Mouse (Mus musculus): ENCODE data around the gene Pclo. TPM values are rescaled to one million over a fixed set of nuclear protein-coding genes. Genes with fewer than 3 reads are reported as not detected.
"Not testable (repeated sequence)": the region's sequence is repeated elsewhere in the genome, so short reads cannot be mapped to it uniquely, and the experiment has no call there.

Pclo gene
- 0.25 and 0.29 TPM in 2 replicates for polyA plus RNA-seq (2015; fragmentation: Nextera tagmentation; extraction: Ambion mirVana)

GRCm38 (mm10) chr5:14514631-14515523 lies at the start of gene Pclo:
Pclo (plus strand) TSS chr5:14514918.
- H3K4me3 ChIP-seq (ENCODE audit: low read depth, low read length): peak within 1 kb of the TSS; percentile 58
- DNase-seq (ENCODE audit: low spot score) (peak; percentile 94), ATAC-seq (ENCODE audit: low FRiP score, low TSS enrichment) (peak; percentile 99)
- H3K4me2 ChIP-seq (replicated peaks; ENCODE audit: low read depth): peak within 1 kb of the TSS; percentile 92
- under 1% methylated on average over 88 of the region's 89 CpGs for WGBS
- H3K27ac ChIP-seq (replicated peaks): no peak within 1 kb of the TSS; the same call in 1 of the 2 replicates
- no peaks in the 10 kb centered on the region for H3K9me3 ChIP-seq (ENCODE audit: control insufficient read depth, low read length)
- peak within 1 kb of the TSS; percentile 51 for H3K9ac ChIP-seq (ENCODE audit: low read length)
- H3K4me1 ChIP-seq (replicated peaks; ENCODE audit: control insufficient read depth, insufficient read depth): no peaks in the 10 kb centered on the region
- no peaks in the 10 kb centered on the region for H3K27me3 ChIP-seq (ENCODE audit: control insufficient read depth, insufficient read depth, low read length)
- TF ChIP-seq CTCF (IDR thresholded peaks at IDR 0.05; ENCODE audit: low read depth) (no peak), EP300 (optimal IDR thresholded peaks at IDR 0.05) (no peak)
- H3K36me3 ChIP-seq (ENCODE audit: control insufficient read depth, insufficient read depth, low read length): no peaks in the 10 kb centered on the region

GRCm38 (mm10) chr5:14494431-14494830 lies 20.3 kb upstream of the Pclo start:
- not testable (repeated sequence) for H3K4me2 ChIP-seq (replicated peaks; ENCODE audit: low read depth); H3K4me3 ChIP-seq (ENCODE audit: low read depth, low read length); H3K27ac ChIP-seq (replicated peaks); H3K9ac ChIP-seq (ENCODE audit: low read length); H3K9me3 ChIP-seq (ENCODE audit: control insufficient read depth, low read length); H3K4me1 ChIP-seq (replicated peaks; ENCODE audit: control insufficient read depth, insufficient read depth); ATAC-seq (ENCODE audit: low FRiP score, low TSS enrichment); H3K27me3 ChIP-seq (ENCODE audit: control insufficient read depth, insufficient read depth, low read length); H3K36me3 ChIP-seq (ENCODE audit: control insufficient read depth, insufficient read depth, low read length); DNase-seq (ENCODE audit: low spot score)
- 67% methylated on average over 2 of the region's 2 CpGs for WGBS

GRCm38 (mm10) chr5:14508522-14508921 lies 6.2 kb upstream of the Pclo start:
- 69% methylated on average over 1 of the region's 1 CpGs for WGBS
- Histone ChIP-seq H3K4me2 (replicated peaks; ENCODE audit: low read depth) (no peak overlapping the region), H3K9ac (ENCODE audit: low read length) (no peak overlapping the region), H3K4me3 (ENCODE audit: low read depth, low read length) (no peak overlapping the region), H3K36me3 (ENCODE audit: control insufficient read depth, insufficient read depth, low read length) (no peaks in the 10 kb centered on the region), H3K27me3 (ENCODE audit: control insufficient read depth, insufficient read depth, low read length) (no peaks in the 10 kb centered on the region), H3K27ac (replicated peaks) (no peak overlapping the region), H3K4me1 (replicated peaks; ENCODE audit: control insufficient read depth, insufficient read depth) (no peaks in the 10 kb centered on the region), H3K9me3 (ENCODE audit: control insufficient read depth, low read length) (no peaks in the 10 kb centered on the region)
- no peak for DNase-seq (ENCODE audit: low spot score)
- ATAC-seq (ENCODE audit: low FRiP score, low TSS enrichment): no peak
- TF ChIP-seq CTCF (IDR thresholded peaks at IDR 0.05; ENCODE audit: low read depth): no peak
- no peak for TF ChIP-seq EP300 (optimal IDR thresholded peaks at IDR 0.05)

GRCm38 (mm10) chr5:14509621-14510020 lies 5.1 kb upstream of the Pclo start:
- WGBS: 79% methylated on average over 1 of the region's 1 CpGs

GRCm38 (mm10) chr5:14518131-14518832 lies 3.6 kb downstream of the Pclo start:
- WGBS: 70% methylated on average over 4 of the region's 4 CpGs
- DNase-seq (ENCODE audit: low spot score): no peak
- ATAC-seq (ENCODE audit: low FRiP score, low TSS enrichment): no peak

More at GRCm38 (mm10) chr5:14509621-14510020, 5.1 kb upstream of the Pclo start:
- H3K27ac ChIP-seq (replicated peaks): no peak overlapping the region
- no peak overlapping the region for H3K4me3 ChIP-seq (ENCODE audit: low read depth, low read length)
- H3K4me2 ChIP-seq (replicated peaks; ENCODE audit: low read depth): no peak overlapping the region
- no peaks in the 10 kb centered on the region for H3K27me3 ChIP-seq (ENCODE audit: control insufficient read depth, insufficient read depth, low read length)
- no peaks in the 10 kb centered on the region for H3K4me1 ChIP-seq (replicated peaks; ENCODE audit: control insufficient read depth, insufficient read depth)
- no peak for DNase-seq (ENCODE audit: low spot score)
- no peaks in the 10 kb centered on the region for H3K9me3 ChIP-seq (ENCODE audit: control insufficient read depth, low read length)
- no peak for ATAC-seq (ENCODE audit: low FRiP score, low TSS enrichment)
- H3K9ac ChIP-seq (ENCODE audit: low read length): no peak overlapping the region
- no peak for TF ChIP-seq CTCF (IDR thresholded peaks at IDR 0.05; ENCODE audit: low read depth)
- TF ChIP-seq EP300 (optimal IDR thresholded peaks at IDR 0.05): no peak
- no peaks in the 10 kb centered on the region for H3K36me3 ChIP-seq (ENCODE audit: control insufficient read depth, insufficient read depth, low read length)

More at GRCm38 (mm10) chr5:14518131-14518832, 3.6 kb downstream of the Pclo start:
- H3K9me3 ChIP-seq (ENCODE audit: control insufficient read depth, low read length): no peaks in the 10 kb centered on the region
- no peak overlapping the region for H3K27ac ChIP-seq (replicated peaks)
- no peak overlapping the region for H3K9ac ChIP-seq (ENCODE audit: low read length)
- no peaks in the 10 kb centered on the region for H3K27me3 ChIP-seq (ENCODE audit: control insufficient read depth, insufficient read depth, low read length)
- H3K4me2 ChIP-seq (replicated peaks; ENCODE audit: low read depth): no peak overlapping the region
- no peaks in the 10 kb centered on the region for H3K36me3 ChIP-seq (ENCODE audit: control insufficient read depth, insufficient read depth, low read length)
- no peaks in the 10 kb centered on the region for H3K4me1 ChIP-seq (replicated peaks; ENCODE audit: control insufficient read depth, insufficient read depth)
- H3K4me3 ChIP-seq (ENCODE audit: low read depth, low read length): no peak overlapping the region
- no peak for TF ChIP-seq EP300 (optimal IDR thresholded peaks at IDR 0.05)
- TF ChIP-seq CTCF (IDR thresholded peaks at IDR 0.05; ENCODE audit: low read depth): no peak
